Mouse (Mus musculus) hematopoietic multipotent progenitor cell, adult 10-12 weeks (in vitro differentiated cells): Measurements from ENCODE around the gene Klk1b21. TPM values are rescaled to one million over a fixed set of nuclear protein-coding genes. Genes with fewer than 3 reads are reported as not detected.

Experiments
- polyA plus RNA-seq: library from polyadenylated mRNA; stranded (reverse); fragments of >175 nt; gene quantifications from 2 replicates; pipeline ENCODE4 v1.2.3, GENCODE M21; 2012; ENCODE audit warnings: low replicate concordance

Gene Klk1b21
- polyA plus RNA-seq, result not detected in 2 replicates

DNA sequence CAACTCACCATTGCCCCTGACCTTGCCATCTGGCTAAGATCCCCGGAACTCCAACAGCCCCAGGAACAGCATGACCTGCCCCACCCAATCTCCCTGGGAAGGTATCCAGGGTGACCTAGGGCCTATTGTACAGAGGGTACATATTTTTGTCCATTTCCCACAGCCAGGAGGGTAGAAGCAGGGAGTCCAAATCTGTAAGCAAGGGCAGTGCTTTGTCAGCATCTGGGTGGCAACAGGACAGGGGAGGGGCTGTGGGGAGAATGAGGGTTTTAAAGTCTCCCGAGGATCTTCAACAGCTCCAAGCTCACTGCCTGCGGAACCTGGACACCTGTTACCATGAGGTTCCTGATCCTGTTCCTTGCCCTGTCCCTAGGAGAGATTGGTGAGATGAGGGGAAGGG, at the start of gene Klk1b21:
TSS of gene Klk1b21 (plus strand) at position 301 of the 400 bp plus-strand sequence.

DNA sequence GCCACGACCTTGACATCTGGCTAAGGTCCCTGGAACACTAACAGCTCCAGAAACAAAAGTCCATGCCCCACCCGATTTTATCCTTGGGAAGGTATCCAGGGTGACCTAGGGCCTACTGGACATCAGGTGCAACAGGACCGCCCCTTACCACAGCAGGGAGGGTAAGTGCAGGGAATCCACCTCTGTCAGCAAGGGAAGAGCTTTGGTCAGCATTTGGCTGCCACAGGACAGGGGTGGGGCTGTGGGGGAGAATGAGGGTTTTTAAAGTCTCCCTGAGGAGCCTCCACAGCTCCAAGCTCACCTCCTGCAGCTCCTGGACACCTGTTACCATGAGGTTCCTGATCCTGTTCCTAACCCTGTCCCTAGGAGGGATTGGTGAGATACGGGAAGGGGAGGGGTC, 10.2 kb downstream of the Klk1b21 start, which contains the start of gene Klk1b22:
TSS of gene Klk1b22 (plus strand) at position 301 of the 400 bp plus-strand sequence.

DNA sequence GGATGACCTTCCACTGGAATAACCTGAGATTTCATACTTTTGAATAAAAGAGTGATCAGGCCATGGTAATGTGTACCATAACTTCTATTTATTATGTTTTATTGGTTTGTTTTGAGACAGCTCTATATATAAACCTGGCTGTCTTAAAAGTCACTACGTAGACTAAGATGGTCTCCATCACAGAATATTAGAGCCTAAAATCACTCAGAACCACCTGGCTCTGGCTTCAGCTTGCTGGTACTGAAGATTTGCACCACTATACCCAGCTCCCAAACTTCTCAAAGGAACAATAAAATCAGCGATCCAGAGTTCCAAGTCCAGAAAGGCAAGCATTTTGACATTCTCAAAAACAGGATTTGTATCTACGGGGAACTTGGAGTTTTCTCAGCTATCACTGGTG, 34.3 kb downstream of the Klk1b21 start, which contains the start of gene Klk1b16:
TSS of gene Klk1b16 (plus strand) at position 301 of the 400 bp plus-strand sequence.

Other genes starting within 250 kb of the Klk1b21 start
- 0.47 and 0.77 TPM in 2 replicates for gene Klk4, start 221.2 kb upstream of the Klk1b21 start, polyA plus RNA-seq
- 0.63 TPM in 1 of 2 replicates, not detected in the other for gene Klk15, start 168.6 kb upstream of the Klk1b21 start, polyA plus RNA-seq
- gene Klk1b8, start 151.7 kb upstream of the Klk1b21 start, polyA plus RNA-seq, result not detected in 2 replicates
- not detected in 2 replicates for gene Klk1b1, start 135.6 kb upstream of the Klk1b21 start, polyA plus RNA-seq
- gene Klk1b9, start 126.3 kb upstream of the Klk1b21 start, polyA plus RNA-seq, result not detected in 2 replicates
- gene Klk1b11, start 106.5 kb upstream of the Klk1b21 start, polyA plus RNA-seq, result not detected in 2 replicates
- not detected in 2 replicates for gene Klk1b26, start 90.2 kb upstream of the Klk1b21 start, polyA plus RNA-seq
- 3.6 and 5.5 TPM in 2 replicates for gene Klk1b27, start 50.0 kb upstream of the Klk1b21 start, polyA plus RNA-seq
- not detected in 2 replicates for gene Klk1b22, start 10.3 kb downstream of the Klk1b21 start, polyA plus RNA-seq
- not detected in 2 replicates for gene Klk1b16, start 34.4 kb downstream of the Klk1b21 start, polyA plus RNA-seq
- gene Klk1b24, start 85.9 kb downstream of the Klk1b21 start, polyA plus RNA-seq, result not detected in 2 replicates
- not detected in 2 replicates for gene Klk1b3, start 95.9 kb downstream of the Klk1b21 start, polyA plus RNA-seq
- gene Klk1b4, start 105.1 kb downstream of the Klk1b21 start, polyA plus RNA-seq, result not detected in 2 replicates
- not detected in 2 replicates for gene Klk1b5, start 113.6 kb downstream of the Klk1b21 start, polyA plus RNA-seq
- 16.7 and 28.0 TPM in 2 replicates for gene Klk1, start 123.0 kb downstream of the Klk1b21 start, polyA plus RNA-seq
- gene Gm36864, start 133.8 kb downstream of the Klk1b21 start, polyA plus RNA-seq, result not detected in 2 replicates
- 0.10 TPM in 1 of 2 replicates, not detected in the other for gene 1700028J19Rik, start 144.4 kb downstream of the Klk1b21 start, polyA plus RNA-seq
- 155 and 164 TPM in 2 replicates for gene 2410002F23Rik, start 144.4 kb downstream of the Klk1b21 start, polyA plus RNA-seq
- gene Acp4, start 155.1 kb downstream of the Klk1b21 start, polyA plus RNA-seq, result not detected in 2 replicates
- not detected in 2 replicates for gene Gm15517, start 159.1 kb downstream of the Klk1b21 start, polyA plus RNA-seq
- gene Clec11a, start 204.6 kb downstream of the Klk1b21 start, polyA plus RNA-seq, result 1.6 and 1.7 TPM in 2 replicates
- 36.0 and 52.3 TPM in 2 replicates for gene Shank1, start 207.9 kb downstream of the Klk1b21 start, polyA plus RNA-seq